Mouse (Mus musculus): ENCODE data around the gene Oscar. TPM values are rescaled to one million over a fixed set of nuclear protein-coding genes. Genes with fewer than 3 reads are reported as not detected.

Gene Oscar
- 1 to 10 TPM in 1 of 2 experiments, under 1 TPM in 1; 0.74 to 1.2 TPM for total RNA-seq (2021)
- long read RNA-seq, result 0 reads

DNA sequence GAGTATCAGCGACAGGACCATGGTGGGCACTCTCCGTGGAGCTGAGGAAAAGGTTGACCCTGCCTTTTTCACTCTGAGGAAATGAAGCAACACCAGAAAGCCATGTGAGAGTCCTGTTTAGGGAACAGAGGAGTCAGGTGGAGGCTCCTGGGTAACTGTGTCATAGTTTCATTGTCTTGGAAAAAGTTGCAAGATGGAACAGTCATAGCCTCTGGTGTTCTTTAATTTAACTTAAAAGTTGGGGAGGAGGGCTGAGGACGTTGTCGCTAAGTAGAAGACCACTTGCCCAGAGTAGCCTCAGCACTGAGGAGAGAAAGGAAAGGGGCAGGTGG lies at the start of gene Oscar:
Gene Oscar, minus strand, starts transcription at position 101 of the 332 bp plus-strand sequence.
- no peak for DNase-seq (ENCODE audit: low spot score in 2 of 2)

DNA sequence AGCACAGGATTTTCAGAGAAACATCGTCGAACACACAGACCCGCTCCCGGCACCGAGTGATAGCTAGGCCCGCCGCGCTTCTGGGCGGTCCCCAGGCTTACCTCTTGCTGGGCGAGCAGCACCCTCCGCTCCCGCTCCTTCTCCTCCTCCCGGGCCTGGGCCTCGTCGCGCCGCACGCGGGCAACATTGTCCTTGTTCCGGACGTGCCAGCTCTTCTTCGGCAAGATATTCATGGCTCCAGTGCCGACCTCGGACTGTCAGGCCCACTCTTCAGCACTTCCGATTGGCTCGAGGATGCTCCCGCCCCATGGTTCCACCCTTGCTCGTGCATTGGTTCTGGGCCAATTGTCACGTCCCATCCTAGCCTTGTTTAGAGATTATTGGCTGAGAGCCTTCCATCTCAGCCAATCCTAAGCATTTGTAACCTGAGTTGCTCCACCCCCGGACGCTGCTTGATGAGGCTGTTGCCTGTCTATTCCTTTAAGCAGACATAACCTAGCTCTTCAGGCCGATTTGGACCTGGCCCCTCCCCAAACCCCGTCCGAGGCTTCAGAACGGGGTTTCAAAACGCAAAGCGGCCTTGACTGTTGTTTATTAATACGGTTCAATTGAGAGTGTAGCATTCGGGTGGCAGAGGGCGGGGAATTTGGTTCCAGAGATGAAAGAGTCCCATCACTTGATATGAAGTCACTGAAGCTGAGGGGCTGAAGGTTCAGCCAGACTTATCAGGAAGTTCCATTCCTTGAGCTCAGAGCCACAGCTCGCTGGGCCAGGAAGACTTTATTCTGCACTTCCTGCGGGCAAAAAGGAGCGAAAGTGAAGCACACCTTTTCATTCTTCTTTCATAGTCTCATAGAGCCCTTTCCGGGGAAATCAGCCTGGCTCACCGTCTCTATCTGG lies 49.5 kb upstream of the Oscar start, which contains the start of gene Leng1:
Gene Leng1, minus strand, starts transcription at position 626 of the 900 bp plus-strand sequence.
- peak; percentile 93 to 95 for DNase-seq (ENCODE audit: low spot score in 2 of 2)

DNA sequence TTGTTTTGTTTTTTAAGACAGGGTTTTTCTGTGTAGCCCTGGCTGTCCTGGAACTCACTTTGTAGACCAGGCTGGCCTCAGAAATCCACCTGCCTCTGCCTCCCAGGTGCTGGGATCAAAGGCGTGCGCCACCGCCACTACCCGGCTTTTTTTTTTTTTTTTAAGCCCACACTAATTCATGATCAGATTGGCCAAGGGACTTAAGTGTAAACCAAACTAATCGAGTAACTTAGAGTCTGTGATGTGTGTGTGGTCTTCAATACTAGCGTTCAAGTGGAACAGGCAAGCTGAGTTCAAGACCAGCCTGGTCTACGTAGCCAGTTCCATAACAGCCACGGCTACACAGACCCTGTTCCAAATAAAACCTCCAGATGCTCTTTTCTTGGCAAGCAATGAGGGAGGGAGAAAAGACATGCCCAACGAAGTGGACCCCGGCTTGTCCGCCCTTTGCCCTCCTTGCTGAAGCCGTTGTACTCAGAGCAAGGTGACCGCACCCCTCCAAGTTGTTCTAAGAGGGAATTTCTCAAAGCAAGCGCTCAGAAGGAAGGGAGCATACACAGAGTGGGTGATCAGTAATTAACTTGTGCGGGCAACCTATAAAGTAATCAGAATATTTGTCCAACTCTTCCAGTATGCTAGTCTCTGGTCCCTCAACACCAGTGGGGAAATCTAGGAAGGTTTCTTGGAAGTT lies 48.7 kb upstream of the Oscar start:
- no peak for DNase-seq (ENCODE audit: low spot score in 2 of 2)

DNA sequence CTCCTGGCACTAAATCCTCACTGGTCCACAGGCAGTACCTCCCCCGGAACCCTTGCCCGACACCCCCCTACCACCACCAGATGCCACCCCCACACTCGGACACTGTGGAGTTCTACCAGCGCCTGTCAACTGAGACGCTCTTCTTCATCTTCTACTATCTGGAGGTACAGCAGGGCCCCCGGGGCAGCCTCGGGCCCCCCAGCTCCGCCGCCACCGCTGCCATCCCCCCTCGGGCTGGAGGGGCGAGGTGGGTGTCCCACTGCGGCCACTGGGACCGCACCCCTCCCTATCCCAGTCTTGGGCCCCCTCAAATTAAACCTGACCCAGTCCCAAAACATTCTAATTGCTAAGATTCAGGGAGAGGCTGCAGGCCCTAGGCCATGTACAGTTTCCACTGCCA lies 42.6 kb upstream of the Oscar start:
- no peak for DNase-seq (ENCODE audit: low spot score in 2 of 2)

GRCm38 (mm10) chr7:3656966-3657365 lies 41.0 kb upstream of the Oscar start:
- DNase-seq (ENCODE audit: low spot score in 2 of 2), result no peak

DNA sequence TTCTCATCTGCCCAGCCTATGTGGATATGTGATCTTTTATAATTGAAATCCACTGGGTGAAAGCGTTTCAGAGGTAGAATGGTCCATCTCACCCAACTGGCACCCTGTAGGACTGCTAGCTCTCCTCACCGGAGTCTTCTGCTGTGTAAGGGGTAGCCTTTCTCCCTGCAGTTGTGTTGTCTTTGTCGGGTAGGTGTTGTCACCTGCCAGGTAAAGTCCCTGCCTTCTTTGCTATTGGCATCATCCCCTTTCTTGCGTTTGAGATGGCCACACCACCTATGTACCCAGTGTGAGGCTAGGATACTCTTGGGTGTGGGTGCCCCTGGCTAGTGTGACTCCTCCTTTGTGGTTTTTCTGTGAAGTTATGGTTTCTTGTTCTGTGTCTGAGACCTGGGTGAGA lies 30.7 kb upstream of the Oscar start:
- no peak for DNase-seq (ENCODE audit: low spot score in 2 of 2)

DNA sequence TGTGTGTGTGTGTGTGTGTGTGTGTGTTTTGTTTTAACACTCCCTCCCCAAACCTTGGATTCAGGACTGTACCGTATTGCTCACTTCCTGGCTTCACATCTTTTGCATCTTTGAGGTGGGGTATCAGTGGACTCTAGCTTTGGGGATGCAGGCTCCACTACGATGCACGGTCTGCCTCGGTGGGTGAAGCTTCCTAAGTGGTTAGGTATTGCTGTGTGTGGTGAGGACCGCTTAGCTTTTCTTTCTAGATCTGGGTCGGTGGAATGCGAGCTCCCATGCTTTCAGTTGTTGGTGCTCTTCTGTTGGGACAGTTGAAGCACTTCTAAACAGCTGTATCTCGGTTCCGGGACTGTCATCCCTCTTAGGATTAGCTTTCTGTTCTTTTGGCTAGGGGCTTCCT lies 30.2 kb upstream of the Oscar start:
- DNase-seq (ENCODE audit: low spot score in 2 of 2), result no peak

DNA sequence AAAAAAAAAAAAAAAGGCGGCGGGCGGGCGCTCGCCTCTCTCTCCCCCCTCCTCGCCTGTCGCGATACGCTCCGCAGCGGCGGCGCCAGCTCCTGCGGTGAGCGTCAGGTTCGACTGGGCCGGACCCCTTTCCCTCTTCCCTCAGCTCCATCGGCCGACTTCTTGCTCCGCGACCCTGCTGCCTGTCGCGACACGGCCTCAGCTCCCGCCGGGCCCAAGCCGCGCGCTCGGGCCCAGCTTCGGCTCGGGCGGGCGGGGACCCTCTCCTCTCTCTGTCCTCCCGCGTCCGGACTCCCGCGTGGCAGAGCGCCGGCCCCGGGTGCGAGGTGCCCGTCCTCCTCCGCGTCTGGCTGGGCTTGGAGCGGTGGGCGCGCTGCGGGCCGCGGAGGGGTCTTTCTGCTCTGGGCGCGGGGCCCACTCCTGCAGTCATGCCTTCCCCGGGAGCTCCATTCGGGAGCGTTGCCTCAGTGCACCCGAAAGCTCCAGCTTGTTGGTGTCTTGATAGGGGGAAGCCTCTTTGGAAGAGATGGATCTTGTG lies 29.6 kb upstream of the Oscar start:
- no peak for DNase-seq (ENCODE audit: low spot score in 2 of 2)

GRCm38 (mm10) chr7:3644672-3645487 lies 28.9 kb upstream of the Oscar start, which contains the start of gene Cnot3:
TSS of gene Cnot3 (plus strand) at chr7:3645268.
- DNase-seq (ENCODE audit: low spot score in 2 of 2), result peak; percentile 96 to 97

- DNase-seq (ENCODE audit: low spot score in 2 of 2), result no peak
Measured at GRCm38 (mm10) chr7:3644348-3644671, 28.4 kb upstream of the Oscar start.

DNA sequence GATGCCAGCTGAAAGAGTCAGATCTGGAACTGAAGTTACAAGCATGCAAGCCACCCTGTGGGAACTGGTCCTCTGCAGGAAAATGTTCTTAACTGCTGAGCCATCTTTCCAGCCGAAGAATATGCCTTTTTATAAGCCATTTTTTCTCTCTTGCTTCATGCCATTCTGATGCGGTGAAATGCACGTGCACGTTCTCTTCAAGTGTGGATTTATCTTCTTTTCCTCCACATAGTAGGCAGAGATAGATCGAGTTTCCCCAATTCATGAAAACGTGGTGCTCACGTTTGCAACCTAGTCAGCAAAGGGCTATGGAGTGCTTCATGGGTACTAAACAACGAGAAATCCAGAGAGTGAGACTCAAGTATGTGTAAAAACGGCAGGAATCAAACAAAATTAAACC lies 27.9 kb upstream of the Oscar start:
- DNase-seq (ENCODE audit: low spot score in 2 of 2), result no peak

DNA sequence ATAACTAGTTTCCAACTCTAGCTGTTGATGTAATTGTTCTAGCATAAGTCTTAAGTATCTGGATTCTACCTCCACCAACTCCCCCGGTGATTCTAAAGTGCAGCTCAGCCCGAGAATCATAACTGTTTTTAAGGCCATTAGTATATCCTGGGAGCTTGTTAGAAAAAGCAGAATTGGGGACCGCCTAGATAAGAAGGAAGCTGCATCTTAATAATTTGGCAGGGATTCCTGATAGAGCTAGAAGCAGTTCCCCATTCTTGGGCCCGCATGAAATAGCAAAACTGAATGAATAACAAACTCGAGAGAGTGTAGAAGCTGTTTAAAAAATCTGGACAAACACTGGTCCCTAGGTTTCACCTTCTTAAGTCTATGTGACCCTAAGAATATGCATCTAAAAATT lies 27.5 kb upstream of the Oscar start:
- no peak for DNase-seq (ENCODE audit: low spot score in 2 of 2)

GRCm38 (mm10) chr7:3630478-3630815 lies 14.5 kb upstream of the Oscar start:
- DNase-seq (ENCODE audit: low spot score in 2 of 2), result no peak

DNA sequence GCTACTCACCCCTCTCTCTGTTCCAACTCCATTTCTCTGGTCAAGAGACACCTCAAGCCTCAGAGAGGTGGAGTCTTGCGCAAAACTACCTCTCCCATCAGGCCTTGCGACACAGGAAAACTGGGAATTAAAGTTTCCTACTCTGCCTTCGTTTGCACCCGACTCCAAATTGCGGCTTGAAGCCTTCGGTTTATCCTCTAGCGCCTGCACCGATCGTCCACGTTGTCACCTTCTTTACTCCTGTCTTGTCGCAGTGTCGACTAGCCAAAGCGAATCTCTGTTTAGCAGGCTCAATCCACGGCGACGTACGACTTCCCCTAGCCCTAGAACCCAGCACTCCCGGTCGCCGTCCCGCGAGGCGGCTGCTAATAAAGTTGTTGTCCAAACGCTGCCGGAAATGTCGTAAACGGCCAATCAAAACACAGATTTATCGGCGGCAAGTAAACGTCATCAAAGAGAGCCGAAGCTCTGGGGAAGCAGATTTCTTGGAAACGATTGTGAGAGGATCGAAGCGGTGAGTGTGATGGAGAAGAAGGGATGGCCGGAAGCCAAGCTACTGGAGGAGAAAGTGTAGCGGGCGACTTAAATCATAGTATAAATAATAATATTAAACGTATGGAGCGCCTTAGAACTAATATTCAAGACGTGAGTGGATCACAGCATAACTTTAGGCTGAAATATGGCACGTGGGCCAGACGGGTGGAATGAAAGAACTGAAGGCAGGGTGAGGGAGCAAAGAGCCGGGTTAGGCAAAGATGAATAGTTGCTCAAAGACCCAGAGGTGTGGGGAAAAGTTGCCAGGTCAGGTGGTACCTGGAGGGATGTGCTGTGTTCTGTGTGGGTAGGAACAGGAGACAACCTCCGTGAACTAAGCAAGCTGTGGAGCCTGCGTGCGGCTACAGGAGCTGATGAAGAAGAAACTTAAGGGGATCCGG lies 13.9 kb upstream of the Oscar start, which contains the start of the genes Tfpt and Prpf31:
Gene Tfpt, minus strand, starts transcription at position 387 of the 935 bp plus-strand sequence.
Gene Prpf31, plus strand, starts transcription at position 443 of the 935 bp plus-strand sequence.
- DNase-seq (ENCODE audit: low spot score in 2 of 2), result peak; percentile 89 to 93

- DNase-seq (ENCODE audit: low spot score in 2 of 2), result no peak
Measured at GRCm38 (mm10) chr7:3629030-3629429, 13.1 kb upstream of the Oscar start.

DNA sequence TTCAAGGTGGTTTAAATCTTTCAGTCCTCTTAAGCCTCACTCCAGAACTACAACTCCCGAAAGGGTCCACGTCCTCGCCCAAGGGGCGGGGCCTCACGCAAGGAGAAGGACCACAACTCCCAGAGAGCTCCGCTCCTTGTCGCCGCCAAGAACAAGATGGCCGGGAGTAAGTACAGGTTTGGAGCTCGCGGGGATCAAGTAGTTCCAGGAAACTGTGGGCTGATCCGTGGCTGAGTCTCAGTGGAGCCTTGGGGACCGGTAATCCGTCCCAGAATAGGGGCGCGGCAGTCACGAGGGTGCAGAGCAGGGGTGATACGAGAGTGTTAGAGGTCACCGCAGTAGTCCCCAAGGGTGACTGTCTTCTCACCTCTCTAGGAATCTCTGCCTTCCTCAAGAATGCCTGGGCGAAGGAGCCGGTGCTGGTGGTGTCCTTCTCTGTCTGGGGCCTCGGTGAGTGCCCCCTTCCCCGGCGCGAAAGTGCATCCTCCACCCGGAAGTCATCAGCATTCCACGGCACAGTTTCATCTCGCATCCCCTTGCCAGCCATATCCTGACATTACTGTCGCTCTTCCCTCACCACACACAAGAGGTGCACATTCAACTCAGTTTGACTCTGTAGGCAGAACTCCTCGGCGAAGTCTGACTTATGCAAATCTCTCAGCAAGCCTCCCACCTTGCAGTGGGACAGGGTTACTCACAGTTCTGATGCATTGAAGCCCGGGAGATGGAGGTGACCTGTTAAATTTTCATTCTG lies 1.5 kb upstream of the Oscar start, which contains the start of gene Ndufa3:
Gene Ndufa3, plus strand, starts transcription at position 132 of the 754 bp plus-strand sequence.
- peak; percentile 83 to 87 for DNase-seq (ENCODE audit: low spot score in 2 of 2)

DNA sequence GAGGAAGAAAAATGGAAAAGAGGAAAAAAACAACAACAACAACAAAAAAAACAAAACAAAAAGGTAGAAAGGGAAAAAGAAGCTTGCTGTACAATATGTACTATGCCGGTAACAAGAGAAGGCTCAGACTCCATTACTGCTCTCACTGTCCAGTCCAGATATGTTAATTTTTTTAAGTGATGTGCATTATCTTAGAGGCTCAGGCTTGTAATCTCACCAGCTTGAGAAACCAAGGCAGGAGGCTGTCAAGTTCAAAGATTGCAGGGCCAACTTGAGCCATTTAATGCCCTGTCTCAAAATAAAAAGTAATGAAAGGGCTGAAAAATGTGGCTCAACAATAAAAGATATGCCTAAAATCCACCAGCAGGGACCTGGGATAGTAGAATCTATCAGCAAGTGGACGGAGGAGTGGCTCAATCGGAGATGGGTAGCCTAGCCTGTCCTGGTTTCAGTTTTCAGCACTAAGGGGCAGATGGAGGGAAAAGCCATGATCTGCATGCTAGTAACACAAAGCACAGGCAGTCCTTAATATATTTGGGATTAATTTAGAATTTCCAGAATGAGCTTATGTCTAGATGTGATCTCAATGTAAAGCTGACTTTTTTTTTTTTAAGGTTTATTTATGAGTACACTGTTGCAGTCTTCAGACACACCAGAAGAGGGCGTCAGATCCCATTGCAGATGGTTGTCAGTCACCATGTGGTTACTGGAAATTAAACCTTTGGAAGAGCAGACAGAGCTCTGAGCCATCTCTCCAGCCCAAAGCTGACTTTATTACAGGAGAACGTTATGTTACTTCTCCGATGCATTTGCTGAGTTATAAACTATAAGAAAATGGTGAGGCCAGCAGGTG lies 658 bp upstream of the Oscar start:
- peak in 1 of 2 experiments; percentile 49 for DNase-seq (ENCODE audit: low spot score in 2 of 2)

DNA sequence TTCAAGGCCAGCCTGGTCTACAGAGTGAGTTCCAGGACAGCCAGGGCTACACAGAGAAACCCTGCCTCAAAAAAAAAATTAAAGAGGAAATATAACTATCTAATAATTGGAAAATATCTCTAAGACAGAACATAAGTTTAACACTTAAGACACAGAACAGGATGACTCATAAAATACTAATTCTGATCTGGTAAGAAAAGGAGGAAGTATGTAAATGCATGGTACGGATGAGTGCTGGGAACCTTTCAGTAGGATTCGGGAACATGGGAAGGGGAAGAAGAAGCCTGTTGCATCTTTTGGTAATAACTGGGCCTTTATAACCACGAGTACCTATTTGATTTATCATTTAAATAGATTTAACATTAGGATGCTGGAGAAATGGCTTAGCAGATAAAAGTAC lies 1.9 kb downstream of the Oscar start:
- no peak for DNase-seq (ENCODE audit: low spot score in 2 of 2)
